Mouse (Mus musculus): ENCODE data around the gene Slc22a21.
"Not testable (repeated sequence)": the region's sequence is repeated elsewhere in the genome, so short reads cannot be mapped to it uniquely, and the experiment has no call there.

Slc22a21 gene

DNA sequence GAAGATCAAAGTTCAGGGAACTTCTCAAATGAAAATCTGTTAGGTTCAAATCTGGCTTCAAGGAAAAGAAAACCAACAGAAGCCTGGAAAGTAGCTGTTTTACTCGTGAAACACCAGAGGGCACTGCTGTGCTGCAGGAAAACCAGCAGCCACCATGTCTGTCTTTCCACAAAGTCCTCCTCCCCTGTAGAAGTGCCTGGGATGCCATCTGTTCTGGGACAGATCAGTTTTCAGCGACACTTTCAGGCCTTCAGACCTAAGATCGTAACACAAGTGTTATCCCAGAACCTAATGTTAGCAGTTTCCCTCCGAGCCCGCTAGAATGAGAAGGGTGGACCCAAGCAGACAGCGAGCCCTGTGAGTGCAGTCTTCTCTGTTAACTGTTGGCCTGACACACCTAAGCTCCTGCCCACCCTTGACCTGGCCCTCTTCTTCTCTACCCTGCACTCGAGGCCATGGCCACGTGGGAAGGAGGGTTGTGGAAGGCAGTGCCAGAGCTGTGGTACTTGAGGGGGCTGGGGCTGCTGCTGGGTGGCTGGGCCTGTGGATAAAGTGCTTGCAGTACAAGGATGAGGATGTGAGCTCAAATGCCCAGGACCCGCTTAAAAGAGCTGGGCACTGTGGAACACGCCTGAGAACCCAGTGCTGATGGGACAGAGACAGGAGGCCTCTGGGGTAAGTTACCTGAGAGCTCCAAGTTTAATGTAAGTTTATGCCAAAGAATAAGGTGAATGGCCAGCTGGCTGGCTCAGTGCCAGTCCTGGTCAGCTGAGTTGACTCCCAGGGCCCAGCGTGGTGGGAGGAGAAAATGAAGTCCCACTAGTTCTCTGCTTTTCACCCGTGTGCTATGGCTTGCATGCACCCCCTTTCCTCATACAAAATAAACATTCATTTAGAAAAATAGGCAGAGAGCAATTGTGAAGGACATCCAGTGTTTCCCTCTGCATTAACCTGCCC lies 22.9 kb upstream of the Slc22a21 start:
- not testable (repeated sequence) for DNase-seq (ENCODE audit: extremely low read depth, low read depth, low spot score)

- no peak for DNase-seq (ENCODE audit: extremely low read depth, low read depth, low spot score)
Measured at GRCm38 (mm10) chr11:54002147-54002760, 22.1 kb upstream of the Slc22a21 start.

DNA sequence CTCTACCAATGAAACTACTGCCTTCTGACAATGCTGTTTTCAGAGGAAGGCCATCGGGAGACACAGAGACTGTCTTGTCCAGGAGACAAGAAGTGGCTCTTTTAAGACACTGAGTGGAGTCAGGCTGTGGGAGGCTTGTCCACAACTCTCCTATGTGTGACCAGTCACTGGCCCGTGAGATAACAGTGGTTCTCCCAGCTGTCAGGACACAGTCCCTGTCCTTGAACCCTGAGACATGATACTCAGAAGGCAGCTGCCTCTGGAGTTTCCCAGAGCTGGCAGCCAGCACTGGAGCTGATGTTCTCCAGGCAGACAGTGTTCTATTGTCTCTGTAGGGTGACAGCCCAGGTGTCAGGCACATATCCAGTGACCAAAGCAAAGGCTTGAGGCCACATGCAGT lies 17.5 kb upstream of the Slc22a21 start:
- no peak for DNase-seq (ENCODE audit: extremely low read depth, low read depth, low spot score)

DNA sequence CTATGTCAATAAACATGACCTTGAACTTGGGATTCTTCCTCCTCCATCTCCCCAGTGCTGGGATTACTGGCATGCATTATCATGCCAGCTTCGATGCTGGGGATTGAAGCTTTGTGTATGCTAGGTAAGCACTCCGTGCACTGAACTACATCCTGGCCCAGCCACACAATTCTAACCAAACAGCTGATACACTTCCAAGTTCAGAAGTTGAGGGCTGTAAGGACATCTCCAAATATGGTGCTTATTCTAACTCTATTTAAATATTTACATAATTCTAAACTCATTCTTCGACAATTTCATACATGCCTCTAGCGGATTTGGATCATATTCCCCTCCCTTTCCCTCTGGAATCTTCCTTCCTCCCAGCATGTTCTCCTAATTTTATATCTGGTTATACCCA lies 12.1 kb upstream of the Slc22a21 start:
- no peak for DNase-seq (ENCODE audit: extremely low read depth, low read depth, low spot score)

DNA sequence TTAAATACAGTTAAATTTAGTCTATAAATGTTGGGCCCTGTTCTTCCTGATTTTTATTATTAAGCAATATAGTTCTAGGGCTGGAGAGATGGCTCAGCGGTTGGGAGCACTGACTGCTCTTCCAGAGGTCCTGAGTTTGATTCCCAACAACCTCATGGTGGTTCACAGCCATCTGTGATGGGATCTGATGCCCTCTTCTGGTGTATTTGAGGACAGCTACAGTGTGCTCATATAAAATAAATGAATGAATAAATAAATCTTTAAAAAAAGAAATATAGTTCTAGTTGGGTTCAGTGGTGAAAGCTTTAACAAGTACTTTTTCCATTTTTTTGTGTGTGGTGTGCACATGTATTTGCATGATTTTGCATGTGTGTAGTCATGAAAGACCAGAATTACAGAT lies 9.1 kb upstream of the Slc22a21 start:
- DNase-seq (ENCODE audit: extremely low read depth, low read depth, low spot score) = no peak

DNA sequence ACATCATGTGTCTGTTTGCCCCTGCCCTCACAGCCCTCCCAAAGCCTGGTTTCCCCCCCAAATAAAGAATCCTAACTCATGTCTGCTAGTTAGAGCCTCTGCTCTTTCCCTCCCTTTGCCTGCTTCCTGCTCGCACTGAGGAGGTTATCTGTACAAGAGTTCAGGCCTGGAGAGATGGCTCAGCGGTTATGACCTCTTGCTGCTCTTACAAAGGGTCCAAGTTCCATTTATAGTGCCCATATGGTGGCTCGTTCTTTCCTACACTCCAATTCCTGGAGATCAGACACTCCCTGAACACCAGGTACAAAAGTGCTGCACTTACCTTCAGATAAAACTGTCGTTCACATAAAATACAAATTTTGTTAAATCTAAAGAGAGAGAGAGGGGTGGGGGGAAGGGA lies 7.9 kb upstream of the Slc22a21 start:
- no peak for DNase-seq (ENCODE audit: extremely low read depth, low read depth, low spot score)

- DNase-seq (ENCODE audit: extremely low read depth, low read depth, low spot score) = no peak
Measured at GRCm38 (mm10) chr11:53981396-53981795, 1.3 kb upstream of the Slc22a21 start.

GRCm38 (mm10) chr11:53979456-53979787 lies 710 bp downstream of the Slc22a21 start:
- DNase-seq (ENCODE audit: extremely low read depth, low read depth, low spot score) = not testable (repeated sequence)

DNA sequence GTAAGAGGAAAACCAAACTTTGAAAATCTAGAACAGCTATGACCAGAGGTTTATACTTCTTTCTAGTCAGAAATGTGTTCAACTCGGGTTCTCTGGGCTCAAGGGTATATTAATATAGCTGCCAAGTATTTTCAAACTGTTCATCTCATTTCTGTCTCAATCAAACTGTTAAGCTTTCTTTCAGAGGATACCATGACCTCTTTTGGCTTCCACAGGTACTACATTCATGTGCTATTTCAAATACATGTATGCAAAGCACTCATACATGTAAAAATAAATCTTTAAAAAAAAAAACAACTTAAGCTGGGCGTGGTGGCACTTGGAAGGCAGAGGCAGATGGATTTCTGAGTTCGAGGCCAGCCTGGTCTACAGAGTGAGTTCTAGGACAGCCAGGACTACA lies 2.5 kb downstream of the Slc22a21 start:
- DNase-seq (ENCODE audit: extremely low read depth, low read depth, low spot score) = no peak

DNA sequence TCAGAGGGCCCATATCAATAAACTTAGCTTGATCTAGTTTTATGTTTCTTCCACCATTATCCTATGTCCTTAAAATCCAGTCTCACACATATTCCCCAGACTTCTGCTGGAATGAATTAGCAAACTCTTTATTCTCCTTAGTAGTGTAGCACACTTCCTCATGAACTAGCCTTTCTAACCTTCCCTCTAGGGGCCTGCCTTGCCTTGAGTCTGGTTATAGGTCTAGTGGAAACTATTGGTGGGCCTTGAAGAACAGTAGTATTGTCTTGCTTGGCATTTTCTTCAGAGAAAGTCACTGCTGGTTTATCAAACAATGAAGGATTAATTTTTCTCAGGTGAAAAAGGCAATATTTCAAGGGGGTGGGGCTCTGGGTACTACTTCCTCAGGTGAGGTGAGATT lies 4.6 kb downstream of the Slc22a21 start:
- no peak for DNase-seq (ENCODE audit: extremely low read depth, low read depth, low spot score)

- DNase-seq (ENCODE audit: extremely low read depth, low read depth, low spot score) = no peak
Measured at GRCm38 (mm10) chr11:53958984-53959383, 21.1 kb downstream of the Slc22a21 start.

GRCm38 (mm10) chr11:53958176-53958575 lies 22.0 kb downstream of the Slc22a21 start:
- not testable (repeated sequence) for DNase-seq (ENCODE audit: extremely low read depth, low read depth, low spot score)

DNA sequence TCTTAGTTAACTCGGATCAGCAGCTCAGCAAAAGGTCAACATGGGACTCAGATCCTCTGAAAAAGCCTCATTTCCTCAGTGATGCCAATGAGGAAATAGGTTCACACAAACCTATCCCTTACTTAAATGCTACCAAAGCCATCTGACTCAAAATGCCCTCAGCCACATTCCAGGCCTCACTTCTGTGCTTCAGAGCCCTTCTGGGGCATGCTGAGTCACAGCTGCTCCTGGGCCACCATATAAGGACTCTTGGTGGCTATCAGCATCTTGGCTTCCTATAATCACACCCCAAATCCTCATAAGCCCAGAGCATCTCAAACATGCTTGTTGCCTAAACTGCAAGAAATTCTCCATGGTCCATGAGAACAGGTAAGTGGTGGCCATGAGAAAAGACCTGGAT lies 23.5 kb downstream of the Slc22a21 start:
- DNase-seq (ENCODE audit: extremely low read depth, low read depth, low spot score) = no peak

DNA sequence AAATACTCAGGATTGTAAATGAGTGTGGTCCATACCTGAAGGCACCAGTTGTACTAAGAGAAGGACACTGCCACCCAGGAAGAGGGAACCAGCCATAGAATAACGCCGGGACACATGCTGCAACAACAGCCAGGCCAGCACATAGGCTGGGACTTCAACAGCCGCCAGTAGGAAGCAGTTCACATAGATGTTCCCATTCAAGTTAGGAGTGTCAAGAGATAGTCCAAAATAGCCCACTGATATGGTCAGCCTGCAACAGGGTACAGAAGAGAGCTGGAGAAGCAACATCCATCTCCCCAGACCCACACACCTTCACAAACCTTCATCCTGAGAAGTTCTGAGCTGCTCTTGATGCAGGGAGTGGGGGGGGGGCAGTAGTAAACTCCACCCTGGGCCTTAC lies 25.5 kb downstream of the Slc22a21 start:
- DNase-seq (ENCODE audit: extremely low read depth, low read depth, low spot score) = no peak

- not testable (repeated sequence) for DNase-seq (ENCODE audit: extremely low read depth, low read depth, low spot score)
Measured at GRCm38 (mm10) chr11:53950133-53950532, 30.0 kb downstream of the Slc22a21 start.

DNA sequence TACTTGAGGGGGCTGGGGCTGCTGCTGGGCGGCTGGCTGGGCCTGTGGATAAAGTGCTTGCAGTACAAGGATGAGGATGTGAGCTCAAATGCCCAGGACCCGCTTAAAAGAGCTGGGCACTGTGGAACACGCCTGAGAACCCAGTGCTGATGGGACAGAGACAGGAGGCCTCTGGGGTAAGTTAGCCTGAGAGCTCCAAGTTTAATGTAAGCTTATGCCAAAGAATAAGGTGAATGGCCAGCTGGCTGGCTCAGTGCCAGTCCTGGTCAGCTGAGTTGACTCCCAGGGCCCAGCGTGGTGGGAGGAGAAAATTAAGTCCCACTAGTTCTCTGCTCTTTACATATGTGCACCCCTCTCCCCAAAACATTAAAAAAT lies 48.2 kb downstream of the Slc22a21 start:
- not testable (repeated sequence) for DNase-seq (ENCODE audit: extremely low read depth, low read depth, low spot score)

DNA sequence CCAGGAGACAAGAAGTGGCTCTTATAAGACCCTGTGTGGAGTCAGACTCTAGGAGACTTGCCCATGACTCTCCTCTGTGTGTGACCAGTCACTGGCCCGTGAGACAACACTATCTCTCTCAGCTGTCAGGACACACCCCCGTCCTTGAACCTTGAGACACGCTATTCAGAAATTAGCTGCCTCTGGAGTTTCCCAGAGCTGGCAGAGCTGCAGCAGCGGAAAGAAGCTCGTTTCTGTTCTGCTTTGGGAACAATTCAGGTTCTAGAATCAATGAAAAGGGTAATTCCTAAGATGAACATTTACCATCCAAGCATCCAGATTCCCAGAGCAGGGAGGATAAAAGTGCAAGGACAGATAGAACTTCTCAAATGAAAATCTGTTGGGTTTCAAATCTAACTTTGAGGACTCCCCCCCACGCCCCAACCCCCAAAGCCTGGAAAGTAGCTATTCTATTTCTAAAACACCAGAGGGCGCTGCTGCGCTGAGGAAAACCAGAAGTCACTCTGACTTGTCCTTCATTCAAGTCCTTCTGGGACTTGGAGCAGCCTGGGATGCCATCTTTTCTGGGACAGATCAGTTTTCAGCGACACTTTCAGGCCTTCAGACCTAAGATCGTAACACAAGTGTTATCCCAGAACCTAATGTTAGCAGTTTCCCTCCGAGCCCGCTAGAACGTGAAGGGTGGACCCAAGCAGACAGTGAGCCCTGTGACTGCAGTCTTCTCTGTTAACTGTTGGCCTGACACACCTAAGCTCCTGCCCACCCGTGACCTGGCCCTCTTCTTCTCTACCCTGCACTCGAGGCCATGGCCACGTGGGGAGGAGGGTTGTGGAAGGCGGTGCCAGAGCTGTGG lies 48.8 kb downstream of the Slc22a21 start:
- no peak for DNase-seq (ENCODE audit: extremely low read depth, low read depth, low spot score)

- DNase-seq (ENCODE audit: extremely low read depth, low read depth, low spot score) = no peak
Measured at GRCm38 (mm10) chr11:53929741-53930140, 50.4 kb downstream of the Slc22a21 start.

- peak; percentile 42 for DNase-seq (ENCODE audit: extremely low read depth, low read depth, low spot score)
Measured at GRCm38 (mm10) chr11:53928585-53928984, 51.5 kb downstream of the Slc22a21 start.

GRCm38 (mm10) chr11:53926303-53926702 lies 53.8 kb downstream of the Slc22a21 start:
- DNase-seq (ENCODE audit: extremely low read depth, low read depth, low spot score) = no peak

DNA sequence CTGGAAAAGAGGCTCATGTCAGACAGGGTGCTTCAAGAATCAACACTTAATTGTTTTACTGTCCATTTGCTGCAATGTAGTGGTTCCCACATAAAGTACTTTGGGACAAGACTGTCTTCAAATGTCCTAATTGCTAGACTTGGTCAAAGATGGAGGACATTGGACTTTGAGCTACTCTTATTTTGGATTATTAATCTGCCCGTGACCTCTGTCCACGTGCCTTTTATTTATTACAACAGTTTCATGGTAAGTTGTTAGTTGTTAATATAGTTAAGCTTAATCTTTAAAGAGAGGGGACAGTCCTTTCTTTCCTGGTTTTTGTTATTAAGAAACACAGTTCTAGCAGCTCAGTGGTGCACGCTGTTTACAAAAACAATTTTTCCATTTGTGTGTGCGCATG lies 61.3 kb downstream of the Slc22a21 start:
- DNase-seq (ENCODE audit: extremely low read depth, low read depth, low spot score) = no peak

- no peak for DNase-seq (ENCODE audit: extremely low read depth, low read depth, low spot score)
Measured at GRCm38 (mm10) chr11:53911011-53911410, 69.1 kb downstream of the Slc22a21 start.
